Mouse (Mus musculus) E14TG2a.4 (cell line): ENCODE measurements around the gene Gm11172.

Experiments
- CTCF ChIP-seq: conservative IDR thresholded peaks from 2 replicates; pipeline ENCODE4 v1.5.1; 2014; ENCODE audit warnings: low read length
- NANOG ChIP-seq: IDR thresholded peaks from 2 replicates; pipeline ENCODE4 v1.6.1; 2014; ENCODE audit warnings: borderline replicate concordance, low read length, mixed read lengths

DNA sequence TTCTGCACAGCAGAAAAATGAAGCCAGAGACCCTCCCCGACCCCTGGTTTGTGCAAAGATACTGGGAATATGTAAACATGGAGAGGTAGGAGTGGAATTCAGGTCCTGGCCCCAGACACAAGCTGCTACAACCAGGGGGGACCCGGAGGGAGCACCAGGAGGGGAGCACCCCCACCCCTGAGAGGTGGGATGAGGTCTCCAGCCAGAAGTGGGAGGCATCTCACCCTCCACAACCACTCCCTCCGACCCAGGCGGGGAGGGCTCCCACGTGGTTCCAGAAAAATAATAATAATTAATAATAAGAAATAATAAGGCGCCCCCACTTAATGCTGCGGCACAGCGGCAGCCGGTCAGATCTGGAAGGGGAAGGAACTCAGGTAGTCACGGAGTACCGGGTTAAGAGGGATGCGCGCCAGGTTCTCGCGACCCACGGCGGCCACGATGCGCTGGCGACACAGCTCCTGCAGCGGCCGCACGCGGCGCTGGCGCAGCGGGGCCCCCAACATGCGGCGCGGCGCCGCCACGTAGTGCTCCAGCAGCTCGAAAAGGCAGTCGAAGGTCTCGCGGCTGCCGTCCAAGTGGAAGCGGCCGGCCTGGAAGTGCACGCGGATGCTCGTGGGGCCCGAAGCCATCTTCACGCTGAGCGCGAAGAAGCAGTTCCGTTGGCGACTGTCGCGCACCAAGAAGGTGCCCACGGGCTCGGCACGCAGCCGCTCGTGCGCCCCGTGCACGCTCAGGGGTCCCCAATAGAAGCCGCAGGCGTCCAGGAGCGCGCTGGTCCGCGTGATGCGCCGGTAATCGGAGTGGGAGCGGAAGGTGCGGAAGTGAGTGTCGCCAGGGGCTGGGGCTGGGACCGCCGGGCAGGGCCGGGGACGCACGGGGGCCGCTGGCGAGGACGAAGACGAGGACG is 28.6 kb upstream of the Gm11172 start:
- TF ChIP-seq CTCF, result no peak
- TF ChIP-seq NANOG, result no peak
